Mouse (Mus musculus) neural tube, embryonic 12.5 days (tissue): ENCODE measurements around the gene Mrpl41. TPM values are rescaled to one million over a fixed set of nuclear protein-coding genes. Genes with fewer than 3 reads are reported as not detected.
"Not testable (repeated sequence)": the region's sequence is repeated elsewhere in the genome, so short reads cannot be mapped to it uniquely, and the experiment has no call there.

Source experiments
- ATAC-seq: fragments of 200-750 bp; cut with Nextera tagmentation; 2 replicates; pipeline ENCODE4 v1.8.0; 2017; ENCODE audit warnings: low read depth, mild to moderate bottlenecking, moderate TSS enrichment, moderate library complexity; ENCODE audit not compliant: low FRiP score
- H3K27ac ChIP-seq: fragments of 300-500 bp; sonication (generic); 2 replicates; pipeline ENCODE4 v1.5.1; 2016
- H3K27me3 ChIP-seq: fragments of 300-500 bp; sonication (generic); replicated peaks from 2 replicates; pipeline ENCODE4 v1.6.1; 2016; ENCODE audit warnings: mild to moderate bottlenecking
- H3K36me3 ChIP-seq: fragments of 300-500 bp; sonication (generic); 2 replicates; pipeline ENCODE4 v1.6.1; 2016; ENCODE audit warnings: mild to moderate bottlenecking
- H3K4me1 ChIP-seq: fragments of 300-500 bp; sonication (generic); 2 replicates; pipeline ENCODE4 v1.6.1; 2016
- H3K4me2 ChIP-seq: fragments of 300-500 bp; sonication (generic); replicated peaks from 2 replicates; pipeline ENCODE4 v1.6.1; 2016; ENCODE audit warnings: mild to moderate bottlenecking
- H3K4me3 ChIP-seq: fragments of 300-500 bp; sonication (generic); 2 replicates; pipeline ENCODE4 v1.5.1; 2016
- H3K9ac ChIP-seq: fragments of 300-500 bp; sonication (generic); 2 replicates; pipeline ENCODE4 v1.6.1; 2016; ENCODE audit warnings: mild to moderate bottlenecking
- H3K9me3 ChIP-seq: fragments of 300-500 bp; sonication (generic); 2 replicates; pipeline ENCODE4 v1.6.1; 2016; ENCODE audit warnings: mild to moderate bottlenecking
- WGBS: fragments of 180-500 bp; shearing (Covaris S2); methylation state at CpG from one replicate; pipeline ENCODE4 v1.1.7; 2016; 5-methylcytosine and 5-hydroxymethylcytosine counted together
- polyA plus RNA-seq: library from polyadenylated mRNA; unstranded; fragments of >200 nt; fragmentation: Nextera tagmentation; extraction: Ambion mirVana; gene quantifications from 2 replicates; pipeline ENCODE4 v1.2.1, GENCODE M21; 2016

Gene Mrpl41
- polyA plus RNA-seq, 1 experiment from 2014 or later = 168 TPM

DNA sequence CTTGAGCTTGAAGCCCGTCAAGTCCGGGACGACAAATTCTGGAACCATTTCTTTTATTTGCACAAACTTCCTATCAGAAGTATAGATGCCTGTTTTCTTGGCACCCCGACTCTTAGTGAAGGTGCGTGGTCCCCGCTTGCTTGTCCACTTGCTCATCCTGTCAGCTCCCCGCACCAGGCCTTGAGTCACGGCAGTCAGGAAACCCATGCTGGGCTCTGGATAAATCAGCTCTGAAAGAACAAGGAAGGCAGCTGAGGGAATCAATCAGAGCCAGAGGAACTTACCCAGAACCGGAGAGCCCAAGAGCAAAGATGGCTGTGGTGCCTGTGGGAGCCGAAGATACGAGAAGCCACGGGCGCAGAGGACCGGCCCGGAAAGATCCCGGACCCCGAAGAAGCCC lies 446 bp downstream of the Mrpl41 start:
- Histone ChIP-seq H3K4me1 (peaks cover 22% of the 10 kb centered on the region), H3K4me2 (peak overlapping the region; percentile 85), H3K36me3 (peaks cover 33% of the 10 kb centered on the region), H3K9ac (peak overlapping the region; percentile 54), H3K4me3 (peak overlapping the region; percentile 66)
- under 1% methylated on average over 17 of the region's 17 CpGs for WGBS
- ATAC-seq, H3K27me3 ChIP-seq, H3K9me3 ChIP-seq, H3K27ac ChIP-seq: not testable (repeated sequence)

GRCm38 (mm10) chr2:24970386-24970785 lies 4.5 kb downstream of the Mrpl41 start:
- Histone ChIP-seq H3K36me3 (peaks cover 63% of the 10 kb centered on the region), H3K4me2 (no peak overlapping the region), H3K9ac (no peak overlapping the region), H3K9me3 (no peaks in the 10 kb centered on the region), H3K27ac (no peak overlapping the region), H3K27me3 (no peaks in the 10 kb centered on the region), H3K4me3 (no peak overlapping the region), H3K4me1 (peaks cover 13% of the 10 kb centered on the region)
- WGBS = 90% methylated on average over 4 of the region's 4 CpGs
- no peak for ATAC-seq

GRCm38 (mm10) chr2:24962304-24963000 lies 12.4 kb downstream of the Mrpl41 start, which contains the start of gene Dph7:
Gene Dph7 (plus strand): TSS chr2:24962400.
- peak within 1 kb of the TSS; percentile 73 for H3K4me2 ChIP-seq
- peak; percentile 93 for ATAC-seq
- WGBS = 2% methylated on average over 28 of the region's 28 CpGs
- peaks cover 47% of the 10 kb centered on the region for H3K36me3 ChIP-seq
- no peaks in the 10 kb centered on the region for H3K9me3 ChIP-seq
- H3K9ac ChIP-seq = peak within 1 kb of the TSS; percentile 72
- H3K27me3 ChIP-seq = no peaks in the 10 kb centered on the region
- peaks cover 11% of the 10 kb centered on the region for H3K4me1 ChIP-seq
- H3K27ac ChIP-seq = no peak within 1 kb of the TSS
- peak within 1 kb of the TSS; percentile 84 for H3K4me3 ChIP-seq

DNA sequence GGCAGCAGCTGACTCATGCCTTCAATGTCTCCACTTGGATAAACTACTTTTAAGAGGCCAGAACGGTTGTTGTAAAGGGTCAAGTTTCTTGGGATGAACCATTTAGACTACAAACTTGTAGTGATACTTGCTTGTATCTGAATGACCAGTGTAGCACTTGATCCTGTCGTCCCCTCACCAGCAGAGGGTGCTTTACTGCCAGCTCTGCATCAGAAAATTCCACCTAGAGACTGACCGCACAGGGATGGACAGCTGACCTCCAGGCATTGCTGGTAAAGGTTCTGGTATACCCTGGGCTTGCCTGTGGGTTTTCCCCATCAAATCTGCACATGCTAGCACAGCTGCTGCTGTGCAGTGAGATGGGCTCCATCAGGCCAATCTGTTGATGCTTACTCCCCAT lies 14.0 kb downstream of the Mrpl41 start:
- H3K36me3 ChIP-seq = peaks cover 50% of the 10 kb centered on the region

GRCm38 (mm10) chr2:24952537-24953055 lies 22.3 kb downstream of the Mrpl41 start:
- H3K36me3 ChIP-seq = peaks cover 53% of the 10 kb centered on the region
- no peak overlapping the region for H3K4me3 ChIP-seq
- peaks cover 10% of the 10 kb centered on the region for H3K4me1 ChIP-seq
- no peak overlapping the region for H3K4me2 ChIP-seq
- no peaks in the 10 kb centered on the region for H3K27me3 ChIP-seq
- WGBS = 86% methylated on average over 4 of the region's 4 CpGs
- H3K9ac ChIP-seq = no peak overlapping the region
- H3K9me3 ChIP-seq = no peaks in the 10 kb centered on the region
- ATAC-seq = no peak
- no peak overlapping the region for H3K27ac ChIP-seq

More for the DNA sequence above, 14.0 kb downstream of the Mrpl41 start:
- H3K4me2 ChIP-seq = no peak overlapping the region
- peaks cover 11% of the 10 kb centered on the region for H3K4me1 ChIP-seq
- no peak overlapping the region for H3K9ac ChIP-seq
- no peak overlapping the region for H3K4me3 ChIP-seq
- WGBS = 36% methylated on average over 3 of the region's 3 CpGs
- ATAC-seq = no peak
- H3K9me3 ChIP-seq = no peaks in the 10 kb centered on the region
- no peaks in the 10 kb centered on the region for H3K27me3 ChIP-seq
- no peak overlapping the region for H3K27ac ChIP-seq

DNA sequence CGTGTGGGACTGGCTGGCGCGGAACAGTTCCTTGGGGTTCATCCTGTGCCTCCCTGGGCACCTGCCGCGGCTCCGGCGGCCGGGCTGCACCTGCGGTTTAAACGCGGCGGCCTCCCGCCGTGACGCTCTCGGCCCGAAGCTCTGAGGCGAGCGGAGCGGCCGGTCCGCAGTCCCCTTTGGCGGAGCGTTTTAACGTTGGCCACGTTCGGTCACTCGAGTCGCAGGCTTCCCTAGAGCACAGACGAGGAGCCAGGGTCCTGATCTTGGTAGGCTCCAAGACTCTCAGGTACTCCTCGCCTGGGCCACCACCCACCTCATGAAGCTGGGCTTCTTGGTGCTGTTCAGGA lies 24.7 kb downstream of the Mrpl41 start:
- ATAC-seq = peak; percentile 46
- Histone ChIP-seq H3K9ac (peak overlapping the region; percentile 91), H3K27ac (peak overlapping the region; percentile 42; the same call in 1 of the 2 replicates), H3K4me2 (peak overlapping the region; percentile 96), H3K36me3 (peaks cover 34% of the 10 kb centered on the region), H3K9me3 (no peaks in the 10 kb centered on the region), H3K4me3 (peak overlapping the region; percentile 97), H3K27me3 (no peaks in the 10 kb centered on the region), H3K4me1 (peaks cover 10% of the 10 kb centered on the region)
- WGBS = under 1% methylated on average over 31 of the region's 31 CpGs

DNA sequence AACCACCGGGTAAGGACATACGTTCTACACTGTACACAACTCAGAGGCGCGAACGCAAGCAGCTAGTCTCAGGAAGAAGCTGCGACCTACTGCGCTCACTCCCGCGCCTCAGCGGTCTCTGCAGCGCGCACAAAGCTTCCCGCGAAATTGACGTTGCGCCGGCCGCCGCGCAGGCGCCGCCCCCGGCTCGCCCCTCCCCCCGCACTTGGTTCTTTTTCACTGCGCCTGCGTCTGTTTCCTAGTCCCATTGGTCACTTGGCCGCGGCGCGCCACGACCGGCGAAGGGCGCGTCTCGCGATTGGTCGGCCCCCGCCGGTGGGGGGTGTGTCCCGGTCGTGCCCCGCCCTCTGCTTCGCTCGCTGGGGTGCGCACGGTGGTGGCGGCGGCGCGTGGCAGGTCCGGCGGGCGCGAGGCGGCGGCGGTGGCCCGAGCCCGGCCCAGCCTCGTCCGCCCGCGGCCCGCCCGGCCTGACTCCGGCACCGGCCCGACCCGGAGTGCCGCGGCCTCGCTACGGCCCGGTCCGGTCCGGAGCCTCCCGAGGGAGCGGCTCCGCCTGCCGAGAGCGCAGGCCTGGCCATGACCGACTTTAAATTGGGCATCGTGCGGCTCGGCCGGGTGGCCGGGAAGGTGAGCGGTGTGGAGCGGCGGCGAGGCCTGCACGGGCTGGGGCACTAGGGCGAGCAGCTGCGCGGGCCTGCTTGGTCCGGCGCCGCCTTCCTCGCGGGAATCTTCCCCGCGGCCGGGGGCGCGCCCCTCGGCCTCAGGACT lies 25.3 kb downstream of the Mrpl41 start, which contains the start of gene Zmynd19:
Zmynd19 (plus strand) TSS at position 372 of the 768 bp plus-strand sequence.
- Histone ChIP-seq H3K4me1 (peaks cover 10% of the 10 kb centered on the region), H3K27ac (peak within 1 kb of the TSS; percentile 42; the same call in 1 of the 2 replicates), H3K4me3 (peak within 1 kb of the TSS; percentile 97), H3K36me3 (peaks cover 28% of the 10 kb centered on the region), H3K9me3 (no peaks in the 10 kb centered on the region), H3K4me2 (peak within 1 kb of the TSS; percentile 96), H3K9ac (peak within 1 kb of the TSS; percentile 91), H3K27me3 (no peaks in the 10 kb centered on the region)
- WGBS = under 1% methylated on average over 105 of the region's 108 CpGs
- peak; percentile 98 for ATAC-seq

DNA sequence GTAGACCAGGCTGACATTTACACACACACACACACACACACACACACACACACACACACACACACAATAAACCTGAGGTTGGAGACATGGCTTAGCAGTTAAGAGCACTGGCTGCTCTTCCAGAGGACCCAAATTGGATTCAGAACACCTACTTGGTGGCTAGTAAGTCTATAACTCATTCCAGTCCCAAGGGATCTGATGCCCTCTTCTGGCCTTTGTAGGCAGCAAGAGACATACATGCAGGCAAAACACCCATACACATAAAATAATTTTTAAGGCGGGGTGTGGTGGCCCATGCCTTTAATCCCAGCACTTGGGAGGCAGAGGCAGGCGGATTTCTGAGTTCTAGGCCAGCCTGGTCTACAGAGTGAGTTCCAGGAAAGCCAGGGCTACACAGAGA lies 30.6 kb downstream of the Mrpl41 start:
- H3K9ac ChIP-seq, ATAC-seq, H3K27ac ChIP-seq, H3K4me1 ChIP-seq, H3K4me2 ChIP-seq, H3K36me3 ChIP-seq, H3K9me3 ChIP-seq, H3K27me3 ChIP-seq, H3K4me3 ChIP-seq: not testable (repeated sequence)
- WGBS = 51% methylated on average over 2 of the region's 2 CpGs

- Histone ChIP-seq H3K9ac (no peak overlapping the region), H3K36me3 (no peaks in the 10 kb centered on the region), H3K4me2 (no peak overlapping the region), H3K9me3 (no peaks in the 10 kb centered on the region), H3K27me3 (no peaks in the 10 kb centered on the region), H3K4me1 (no peaks in the 10 kb centered on the region), H3K27ac (no peak overlapping the region), H3K4me3 (no peak overlapping the region)
- ATAC-seq = no peak
- WGBS = 75% methylated on average over 4 of the region's 4 CpGs
Observed at GRCm38 (mm10) chr2:24942092-24942491, 32.8 kb downstream of the Mrpl41 start.

- no peak within 1 kb of the TSS for H3K27ac ChIP-seq
- no peaks in the 10 kb centered on the region for H3K9me3 ChIP-seq
- under 1% methylated on average over 49 of the region's 49 CpGs for WGBS
- ATAC-seq = peak; percentile 92
- H3K27me3 ChIP-seq = 0 out of 2 replicates have a peak, but pooled peaks cover 4% of the 10 kb centered on the region
- peak within 1 kb of the TSS; percentile 80 for H3K4me2 ChIP-seq
- H3K4me3 ChIP-seq = peak within 1 kb of the TSS; percentile 46
- peak within 1 kb of the TSS; percentile 61 for H3K9ac ChIP-seq
- H3K36me3 ChIP-seq = no peaks in the 10 kb centered on the region
- peaks cover 17% of the 10 kb centered on the region; the same call in 1 of the 2 replicates for H3K4me1 ChIP-seq
Observed at GRCm38 (mm10) chr2:24935057-24935796, 39.7 kb downstream of the Mrpl41 start, which contains the start of gene Arrdc1. Gene Arrdc1 (minus strand): TSS chr2:24935252.

- peak overlapping the region; percentile 80 for H3K4me2 ChIP-seq
- peak overlapping the region; percentile 61 for H3K9ac ChIP-seq
- no peaks in the 10 kb centered on the region for H3K36me3 ChIP-seq
- 7% methylated on average over 19 of the region's 19 CpGs for WGBS
- peak overlapping the region; percentile 46 for H3K4me3 ChIP-seq
- peak; percentile 60 for ATAC-seq
- H3K27me3 ChIP-seq = 0 out of 2 replicates have a peak, but pooled peaks cover 4% of the 10 kb centered on the region
- no peak overlapping the region for H3K27ac ChIP-seq
- no peaks in the 10 kb centered on the region for H3K9me3 ChIP-seq
- H3K4me1 ChIP-seq = peaks cover 17% of the 10 kb centered on the region; the same call in 1 of the 2 replicates
Observed at GRCm38 (mm10) chr2:24934441-24934963, 40.4 kb downstream of the Mrpl41 start.
